Mouse (Mus musculus) myocyte (in vitro differentiated cells): ENCODE measurements around the gene Dnajb1.

Experiments
- E2F4 ChIP-seq: IDR thresholded peaks from one replicate; pipeline ENCODE4 v1.6.1; 2011; ENCODE audit warnings: mild to moderate bottlenecking, control low read depth, moderate library complexity; ENCODE audit not compliant: insufficient read depth
- MAX ChIP-seq: IDR thresholded peaks from one replicate; pipeline ENCODE4 v1.6.1; 2011; ENCODE audit warnings: low read depth, mild to moderate bottlenecking, control low read depth
- MYOD1 ChIP-seq, 3 experiments: IDR thresholded peaks; one replicate each; pipeline ENCODE4 v1.6.1; 2011; ENCODE audit warnings: control low read depth in 2 of 3, low read depth in 2 of 3, mild to moderate bottlenecking in 2 of 3, moderate library complexity in 1 of 3; ENCODE audit not compliant: insufficient read length in 2 of 3, control insufficient read depth in 1 of 3
- MYOG ChIP-seq, 3 experiments: IDR thresholded peaks; one replicate each; pipeline ENCODE4 v1.6.1; 2011; ENCODE audit warnings: control low read depth in 2 of 3, low read depth in 2 of 3, mild to moderate bottlenecking in 2 of 3; ENCODE audit not compliant: insufficient read length in 2 of 3, control insufficient read depth in 1 of 3, insufficient read depth in 1 of 3
- POLR2A ChIP-seq: IDR thresholded peaks from one replicate; pipeline ENCODE4 v1.6.1; 2011; ENCODE audit warnings: low read depth, mild to moderate bottlenecking, control low read depth, moderate library complexity; ENCODE audit not compliant: insufficient read length
- POLR2AphosphoS2 ChIP-seq: IDR thresholded peaks from one replicate; pipeline ENCODE4 v1.6.1; 2011; ENCODE audit warnings: low read depth, control low read depth; ENCODE audit not compliant: insufficient read length
- REST ChIP-seq: IDR thresholded peaks from one replicate; pipeline ENCODE4 v1.6.1; 2011; ENCODE audit warnings: mild to moderate bottlenecking, control low read depth, moderate library complexity; ENCODE audit not compliant: insufficient read depth, insufficient read length
- SRF ChIP-seq: IDR thresholded peaks from one replicate; pipeline ENCODE4 v1.6.1; 2011; ENCODE audit warnings: low read depth; ENCODE audit not compliant: control insufficient read depth, insufficient read length
- TCF12 ChIP-seq: IDR thresholded peaks from one replicate; pipeline ENCODE4 v1.6.1; 2011; ENCODE audit warnings: mild to moderate bottlenecking, control low read depth; ENCODE audit not compliant: poor library complexity, insufficient read depth, severe bottlenecking
- TCF3 ChIP-seq: IDR thresholded peaks from one replicate; pipeline ENCODE4 v1.6.1; 2011; ENCODE audit warnings: low read depth, control low read depth; ENCODE audit not compliant: insufficient read length
- USF1 ChIP-seq: IDR thresholded peaks from one replicate; pipeline ENCODE4 v1.6.1; 2011; ENCODE audit warnings: low read depth, mild to moderate bottlenecking, control low read depth, moderate library complexity

DNA sequence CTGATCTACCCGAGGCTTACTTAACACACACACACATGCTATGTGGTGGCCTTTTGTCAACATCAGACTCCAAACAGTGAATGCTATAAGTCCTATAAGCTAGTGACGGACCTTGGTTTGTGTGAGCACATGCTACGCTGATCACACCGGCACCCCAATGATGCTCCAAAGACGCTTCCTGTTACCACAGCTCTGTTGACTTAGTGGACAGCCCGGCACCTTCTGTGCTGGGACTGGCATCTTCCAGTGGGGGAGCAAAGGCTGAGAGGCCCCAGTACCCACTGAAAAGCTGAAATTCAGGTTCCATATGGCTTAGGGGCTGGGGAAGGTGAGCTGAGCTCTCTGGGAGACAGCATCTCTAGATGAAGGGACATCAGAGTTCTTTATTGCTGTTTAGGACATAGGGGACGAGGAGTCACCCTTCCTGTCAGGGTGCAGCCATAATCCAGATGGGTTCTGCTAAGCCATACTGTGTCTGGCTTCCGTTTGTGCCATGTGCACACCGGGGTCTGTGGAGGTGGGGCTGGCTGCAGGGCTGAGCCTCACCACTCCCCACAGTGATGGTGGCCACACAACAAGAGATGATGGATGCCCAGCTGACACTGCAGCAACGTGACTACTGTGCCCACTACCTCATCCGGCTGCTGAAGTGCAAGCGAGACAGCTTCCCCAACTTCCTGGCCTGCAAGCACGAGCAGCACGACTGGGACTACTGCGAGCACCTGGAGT, 37.6 kb upstream of the Dnajb1 start:
- TF ChIP-seq MYOG (IDR thresholded peaks at IDR 0.05; ENCODE audit: control insufficient read depth in 1 of 3, insufficient read depth in 1 of 3, insufficient read length in 2 of 3, low read depth in 2 of 3) (no peak), POLR2A (peak; percentile 13), POLR2AphosphoS2 (no peak), MYOD1 (IDR thresholded peaks at IDR 0.05; ENCODE audit: control insufficient read depth in 1 of 3, insufficient read length in 2 of 3, low read depth in 2 of 3) (no peak), USF1 (no peak), E2F4 (no peak), TCF3 (no peak), TCF12 (no peak), MAX (no peak), SRF (no peak), REST (no peak)
